Mouse (Mus musculus) right cerebral cortex, postnatal 36 days (tissue): ENCODE data around the gene Aarsd1.
"Not testable (repeated sequence)": the region's sequence is repeated elsewhere in the genome, so short reads cannot be mapped to it uniquely, and the experiment has no call there.

Source experiments
- DNase-seq, 2 experiments: peaks; one replicate each; pipeline ENCODE4 v3.0.0; 2022; ENCODE audit warnings: low spot score in 2 of 2, mixed read lengths in 1 of 2

The Aarsd1 gene

DNA sequence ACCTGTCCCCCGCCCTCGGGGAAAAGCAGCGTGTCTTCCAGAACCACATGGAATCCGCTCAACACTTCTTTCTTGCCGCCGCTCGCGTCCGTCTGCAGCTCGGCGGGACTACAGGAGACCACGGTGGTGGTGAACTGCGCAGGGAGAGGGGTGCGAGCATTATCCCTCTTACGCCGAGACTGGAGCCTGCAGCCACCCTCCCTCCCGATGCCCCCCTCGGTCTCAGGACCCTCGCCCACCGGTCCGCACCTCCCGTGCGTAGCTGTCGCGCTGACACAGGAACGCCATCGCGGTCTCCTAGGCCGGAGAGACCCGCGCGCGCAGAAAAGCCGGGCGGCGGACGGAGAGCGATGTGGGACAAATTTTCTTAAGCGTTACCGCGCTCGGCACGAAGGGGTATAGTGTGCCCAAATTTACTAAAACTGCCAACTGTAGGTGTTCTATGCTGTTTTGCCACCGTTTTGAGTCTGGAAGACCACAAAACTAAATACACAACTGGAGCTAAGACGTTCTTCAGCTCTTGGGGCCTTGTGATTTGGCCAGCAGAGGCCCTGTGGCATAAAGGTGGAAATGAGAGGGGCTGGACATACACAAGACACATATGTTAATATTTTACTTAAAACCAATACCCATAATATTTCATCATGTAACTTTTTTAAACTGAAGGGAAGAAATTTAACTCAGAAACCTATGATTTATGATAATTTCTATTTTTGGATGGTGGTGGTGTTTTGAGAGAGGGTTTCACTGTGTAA is at the start of gene Aarsd1:
Gene Aarsd1 (minus strand): TSS at position 515 of the 755 bp plus-strand sequence.
- DNase-seq = peak; percentile 78 to 79

DNA sequence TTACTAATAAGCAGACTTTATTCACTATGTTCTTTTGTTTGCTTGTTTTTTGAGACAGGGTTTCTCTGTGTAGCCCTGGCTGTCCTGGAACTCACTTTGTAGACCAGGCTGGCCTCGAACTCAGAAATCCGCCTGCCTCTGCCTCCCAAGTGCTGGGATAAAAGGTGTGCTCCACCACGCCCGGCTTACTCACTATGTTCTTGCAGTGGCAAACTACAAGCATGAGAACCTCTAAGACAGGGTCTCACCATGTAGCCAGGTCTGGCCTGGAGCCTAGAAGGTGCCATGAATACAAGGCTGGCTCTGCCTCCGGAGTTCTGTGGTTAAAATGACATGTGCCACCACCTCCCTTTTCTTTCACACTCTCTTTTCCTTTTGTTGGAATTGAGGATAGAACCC is 49.1 kb upstream of the Aarsd1 start:
- DNase-seq = not testable (repeated sequence)

DNA sequence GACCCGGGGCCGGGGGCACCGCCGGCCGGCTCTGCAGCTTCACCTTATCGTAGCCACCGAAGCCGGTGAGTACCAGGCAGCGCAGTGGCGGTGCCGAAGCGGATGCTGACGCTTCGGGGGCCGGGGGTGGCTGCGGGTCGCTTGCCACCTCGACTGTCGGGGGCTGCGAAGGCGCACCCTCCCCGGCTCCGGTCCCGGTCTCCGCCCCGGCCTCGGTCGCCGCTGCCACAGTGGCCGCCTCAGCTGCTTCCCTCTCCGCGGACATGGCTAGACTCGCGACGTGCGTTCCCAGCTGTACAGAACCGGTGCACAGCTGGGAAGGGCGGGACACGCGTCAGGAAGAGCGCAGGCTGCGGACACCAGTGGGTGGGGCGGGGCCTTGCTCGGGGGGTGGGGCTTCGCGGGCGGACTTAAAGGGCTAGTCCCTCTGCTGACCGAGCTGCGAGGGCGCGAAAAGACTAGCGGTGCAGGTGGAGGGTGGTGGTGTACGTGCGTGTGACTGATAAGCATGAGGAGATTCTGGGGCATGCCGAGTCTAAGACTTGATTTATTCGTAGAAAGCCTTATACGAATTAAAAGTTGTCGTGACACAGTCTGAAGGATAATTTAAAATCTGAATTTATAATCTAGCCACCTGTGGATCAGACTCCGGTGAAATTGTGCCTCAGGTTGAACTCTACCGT is 48.6 kb upstream of the Aarsd1 start, which contains the start of gene Vat1:
Gene Vat1 (minus strand): TSS at position 362 of the 683 bp plus-strand sequence.
- DNase-seq = peak; percentile 47 to 48

DNA sequence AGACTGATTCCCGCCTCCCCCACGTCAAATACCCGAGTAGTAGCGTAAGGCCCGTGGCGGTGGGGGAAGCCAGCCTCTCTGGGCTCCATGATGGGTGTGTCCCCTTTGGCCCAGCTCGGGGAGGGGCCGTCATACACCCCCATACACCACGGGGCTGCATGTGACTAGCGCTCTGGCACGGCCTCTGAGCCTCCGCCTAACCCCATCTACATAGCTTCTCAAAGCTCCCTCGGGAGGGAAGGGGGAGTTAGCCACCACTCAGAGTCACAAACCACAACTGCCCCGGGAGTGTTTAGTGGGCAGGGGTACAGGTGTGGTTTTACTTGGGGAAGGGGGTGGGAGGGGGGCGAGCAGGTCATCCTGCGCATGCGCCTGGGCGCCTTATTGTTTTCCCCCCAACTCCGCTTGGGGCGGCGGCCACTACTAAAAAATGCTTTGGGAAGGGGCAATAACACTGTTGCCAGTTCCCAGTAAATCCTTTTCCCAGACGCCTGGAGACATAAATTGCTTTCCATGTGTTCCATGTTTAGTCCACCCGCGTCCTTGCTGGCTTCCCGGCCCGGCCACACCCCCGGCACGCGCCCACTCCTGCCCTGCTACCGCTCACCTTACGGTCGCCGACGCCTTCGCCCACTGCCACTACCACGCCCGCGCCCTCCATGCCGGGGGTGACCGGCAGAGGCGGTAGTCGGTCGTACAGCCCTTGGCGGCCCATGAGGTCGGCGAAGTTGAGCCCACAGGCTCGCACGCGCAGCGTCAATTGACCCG is 47.9 kb upstream of the Aarsd1 start:
- no peak for DNase-seq

DNA sequence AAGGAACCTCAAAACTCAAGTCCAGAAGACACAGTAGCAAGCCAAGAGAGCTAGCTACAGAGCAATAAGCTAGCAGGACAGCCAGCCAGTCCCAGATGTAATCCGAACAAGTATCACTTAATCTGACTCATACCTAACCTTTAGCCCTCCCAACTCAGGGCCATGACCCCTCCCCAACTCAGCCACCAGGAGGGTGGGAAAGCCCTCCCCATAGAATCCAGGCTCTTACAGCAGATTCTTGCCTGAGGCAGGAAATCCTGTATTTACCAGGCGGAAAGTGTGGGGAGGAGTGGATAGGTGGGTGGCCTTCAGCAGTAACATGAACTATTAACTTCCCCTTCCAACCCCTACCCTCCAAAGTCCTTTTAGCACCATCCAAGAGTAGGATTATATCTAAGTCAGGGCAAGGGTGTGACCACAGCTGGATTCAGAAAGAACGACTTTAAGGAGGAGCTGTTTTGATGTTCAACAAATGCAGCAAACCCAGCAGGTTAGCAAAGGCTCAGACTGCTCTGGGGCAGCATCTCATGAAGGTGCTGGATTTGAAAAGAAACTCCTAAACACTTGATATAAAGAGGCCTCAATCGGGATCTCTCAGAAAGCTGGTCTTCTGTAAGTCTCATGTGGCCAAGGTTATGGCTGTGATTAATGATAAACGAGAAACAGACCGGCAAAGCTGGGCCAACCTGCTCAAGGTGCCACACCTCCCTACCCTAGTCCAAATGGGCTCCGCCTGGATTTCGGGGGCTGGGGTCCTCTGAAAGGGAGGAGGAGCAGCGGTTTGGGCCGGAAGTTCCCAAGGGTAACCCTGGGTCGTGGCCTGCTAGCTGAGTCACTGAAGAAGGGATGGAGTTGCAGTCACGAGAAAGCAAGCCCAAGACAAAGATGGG is 47.0 kb upstream of the Aarsd1 start, which contains the start of gene Rnd2:
Gene Rnd2 (plus strand): TSS at position 789 of the 890 bp plus-strand sequence.
- DNase-seq = no peak

DNA sequence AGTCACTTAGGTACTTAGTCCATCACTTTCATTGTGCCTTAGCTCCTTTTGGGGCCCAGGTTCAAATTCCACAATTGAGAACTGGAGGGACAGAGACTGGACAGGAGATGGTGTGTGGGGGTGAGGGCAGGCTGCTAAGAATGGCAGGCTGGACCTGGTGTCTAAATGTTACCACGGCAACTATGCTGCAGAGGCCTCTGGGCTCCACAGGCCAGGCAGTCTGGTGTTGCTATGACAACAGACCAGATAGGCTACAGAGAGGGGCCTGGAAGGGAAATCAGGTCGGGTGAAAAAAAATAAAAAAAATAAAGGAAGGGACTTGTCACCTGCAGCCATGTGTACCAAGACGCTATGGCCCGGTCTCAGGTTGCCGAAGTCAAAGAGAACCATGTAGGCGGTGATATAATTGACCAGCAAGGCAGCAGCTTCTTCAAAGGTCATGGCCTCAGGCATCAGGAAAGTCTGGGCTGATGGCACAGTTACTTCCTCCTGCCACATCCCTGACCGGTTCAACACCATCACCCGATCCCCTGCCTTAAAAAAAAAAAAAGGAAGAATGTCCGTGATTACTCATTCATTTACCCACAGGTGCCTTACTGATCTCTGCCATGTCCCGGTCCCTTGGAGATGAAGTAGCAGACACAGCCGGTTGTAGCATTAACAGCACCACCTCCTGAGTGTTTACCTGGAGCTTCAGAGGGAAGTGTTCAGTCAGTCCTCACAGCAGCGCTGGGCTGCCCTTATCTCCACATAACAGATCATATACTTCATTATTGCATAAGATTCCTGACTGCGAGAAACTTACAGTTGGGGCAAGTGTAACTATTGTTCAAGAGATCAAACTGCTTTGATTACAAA is 45.4 kb upstream of the Aarsd1 start:
- DNase-seq = no peak

DNA sequence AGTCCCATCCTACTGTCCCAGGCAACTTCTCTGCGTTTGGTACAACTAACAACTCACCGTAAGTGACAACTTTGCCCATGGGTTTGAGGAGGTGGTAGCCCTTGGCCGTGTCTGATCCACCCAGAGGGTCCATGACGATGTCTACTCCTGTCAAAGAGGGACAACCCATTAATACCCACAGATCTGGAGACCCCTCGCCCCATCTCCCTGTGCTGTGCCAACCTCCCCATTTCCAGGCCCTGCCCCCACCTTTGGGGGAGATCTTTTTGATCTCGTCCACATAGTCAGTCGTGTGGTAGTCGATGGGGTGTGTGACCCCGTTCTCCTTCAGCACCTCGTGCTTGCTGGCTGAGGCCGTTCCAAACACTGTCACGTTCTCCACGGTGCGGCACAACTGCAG is 44.7 kb upstream of the Aarsd1 start:
- DNase-seq = no peak

DNA sequence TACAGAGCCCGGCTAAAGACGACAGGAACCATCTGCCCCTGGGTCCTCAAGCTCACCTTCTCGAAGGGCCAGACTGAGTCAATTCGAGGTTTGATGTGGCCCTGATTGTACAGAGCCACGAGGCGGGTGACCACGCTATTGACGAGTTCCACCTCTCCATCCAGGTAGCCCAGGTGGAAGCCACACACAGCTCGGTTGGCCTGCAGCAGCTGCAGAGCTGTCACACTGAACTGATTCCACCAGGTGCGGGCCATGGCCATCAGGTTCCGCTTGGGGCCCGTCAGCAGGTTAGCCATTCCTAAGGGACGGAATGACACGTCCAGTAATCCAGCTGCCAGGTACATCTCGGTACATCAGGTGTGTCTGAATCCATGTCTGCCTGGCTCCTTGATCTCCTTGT is 42.9 kb upstream of the Aarsd1 start:
- no peak for DNase-seq

DNA sequence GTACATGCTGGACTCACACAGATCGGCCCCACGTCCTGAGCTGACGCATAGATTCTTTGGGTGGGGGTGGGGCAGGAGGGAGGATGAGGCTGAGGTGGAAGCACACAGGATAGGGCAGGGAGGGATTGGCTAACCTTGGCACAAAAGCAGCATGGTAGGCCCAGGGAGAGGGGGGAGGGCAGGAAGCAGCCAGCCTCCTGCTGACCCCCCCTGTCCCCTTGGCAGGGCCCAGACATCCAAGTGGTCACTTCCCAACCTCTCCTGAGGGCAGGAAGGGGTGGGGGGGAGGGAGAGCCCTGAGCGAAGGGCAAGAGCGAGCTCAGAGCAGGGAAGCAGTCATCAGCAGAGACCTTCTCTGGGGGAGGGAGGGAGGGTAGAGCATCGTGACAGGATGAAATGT is 42.3 kb upstream of the Aarsd1 start:
- DNase-seq = no peak

DNA sequence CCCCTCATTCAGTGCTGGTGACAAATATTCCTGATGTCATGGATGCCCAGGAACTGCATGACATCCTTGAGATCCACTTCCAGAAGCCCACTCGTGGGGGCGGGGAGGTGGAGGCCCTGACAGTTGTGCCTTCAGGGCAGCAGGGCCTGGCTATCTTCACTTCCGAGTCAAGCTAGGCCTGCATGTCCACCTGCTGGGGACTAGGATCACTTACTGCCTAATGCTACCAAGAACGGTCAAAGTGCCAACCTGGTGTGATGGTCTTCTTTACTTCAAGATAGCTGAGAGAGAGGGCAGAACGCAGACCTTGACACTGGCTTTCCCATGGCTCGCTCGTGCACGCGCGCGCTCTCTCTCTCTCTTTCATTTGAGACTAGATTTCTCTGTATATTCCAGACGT is 40.8 kb upstream of the Aarsd1 start:
- no peak for DNase-seq

DNA sequence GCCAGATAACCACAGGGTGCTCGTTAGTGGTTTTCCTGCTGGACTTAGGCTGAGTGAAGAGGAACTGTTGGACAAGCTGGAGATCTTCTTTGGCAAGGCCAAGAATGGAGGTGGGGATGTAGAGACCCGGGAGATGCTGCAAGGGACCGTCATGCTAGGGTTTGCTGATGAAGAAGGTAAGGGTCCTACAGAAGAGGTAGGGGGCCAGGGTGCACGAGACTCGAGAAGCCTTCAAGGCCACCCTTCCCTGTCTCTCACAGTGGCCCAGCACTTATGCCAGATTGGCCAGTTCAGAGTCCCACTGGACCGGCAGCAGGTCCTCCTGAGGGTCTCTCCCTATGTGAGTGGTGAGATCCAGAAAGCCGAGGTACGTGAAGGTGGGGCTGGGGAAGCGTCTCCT is 40.2 kb upstream of the Aarsd1 start:
- DNase-seq = no peak

DNA sequence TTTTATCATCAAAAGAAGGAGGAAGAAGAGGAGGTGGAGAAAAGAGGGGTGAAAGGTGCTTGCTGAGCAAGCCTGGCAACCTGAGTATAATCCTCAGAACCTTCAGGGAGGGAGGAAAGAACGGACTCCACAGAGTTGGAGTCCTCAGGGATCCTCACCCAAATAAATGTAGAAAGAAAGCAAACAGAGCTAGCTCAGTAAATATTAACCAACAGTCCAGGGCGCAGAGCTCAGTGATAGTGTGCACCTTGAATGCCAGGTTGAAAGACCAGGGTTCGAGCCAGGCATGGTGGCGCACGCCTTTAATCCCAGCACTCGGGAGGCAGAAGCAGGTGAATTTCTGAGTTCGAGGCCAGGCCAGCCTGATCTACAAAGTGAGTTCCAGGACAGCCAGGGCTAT is 38.2 kb upstream of the Aarsd1 start:
- no peak for DNase-seq

DNA sequence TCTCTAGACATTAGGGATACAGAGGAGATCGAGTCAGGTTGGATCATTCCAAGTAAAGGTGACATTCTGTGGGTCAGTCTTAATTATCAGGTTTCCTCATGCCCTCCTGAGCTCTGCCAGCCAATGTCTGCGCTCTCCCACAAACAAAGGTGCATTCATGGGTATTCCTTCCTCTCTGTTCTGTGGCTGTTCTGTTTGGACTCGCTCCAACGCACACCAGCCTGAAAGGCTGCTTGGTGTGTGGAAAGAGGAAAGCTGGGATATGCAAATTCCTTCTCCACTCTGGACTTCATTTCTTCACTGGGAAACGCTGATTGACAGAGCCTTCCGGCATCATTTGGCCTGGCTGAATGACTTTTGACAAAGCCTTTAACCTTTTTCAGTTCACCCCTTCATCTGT is 37.3 kb upstream of the Aarsd1 start:
- DNase-seq = no peak

DNA sequence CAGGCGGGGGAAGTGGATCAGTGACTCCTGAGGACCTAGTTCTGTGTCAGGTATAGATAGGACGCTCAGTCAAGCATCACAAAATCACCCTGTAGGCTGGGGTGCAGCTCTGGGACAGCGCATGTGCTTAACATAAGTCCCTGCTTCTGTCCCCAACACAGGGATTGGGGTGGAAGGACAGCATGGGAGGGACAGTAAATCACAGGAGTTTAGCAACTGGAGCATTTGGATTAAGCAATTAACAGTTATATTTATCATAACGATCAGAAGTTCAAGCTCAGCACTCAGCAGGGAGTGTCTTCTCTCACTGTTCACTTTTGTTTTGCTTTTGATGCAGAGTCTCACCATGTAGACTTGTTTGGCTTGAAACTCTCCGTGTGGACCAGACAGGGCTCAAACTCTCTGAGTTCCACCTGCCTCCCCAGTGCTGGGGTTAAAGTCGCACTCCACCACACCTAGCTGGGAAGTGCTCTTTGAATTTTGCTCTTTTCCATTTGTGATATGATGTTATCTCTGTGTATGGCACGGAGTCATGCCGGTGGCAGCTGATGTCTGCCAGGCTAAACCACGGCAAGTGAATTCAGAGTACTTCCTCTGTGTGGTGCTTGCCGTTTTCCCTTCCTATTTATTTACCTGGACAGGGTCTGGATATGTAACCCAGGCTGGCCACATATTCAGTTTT is 34.8 kb upstream of the Aarsd1 start:
- no peak for DNase-seq

DNA sequence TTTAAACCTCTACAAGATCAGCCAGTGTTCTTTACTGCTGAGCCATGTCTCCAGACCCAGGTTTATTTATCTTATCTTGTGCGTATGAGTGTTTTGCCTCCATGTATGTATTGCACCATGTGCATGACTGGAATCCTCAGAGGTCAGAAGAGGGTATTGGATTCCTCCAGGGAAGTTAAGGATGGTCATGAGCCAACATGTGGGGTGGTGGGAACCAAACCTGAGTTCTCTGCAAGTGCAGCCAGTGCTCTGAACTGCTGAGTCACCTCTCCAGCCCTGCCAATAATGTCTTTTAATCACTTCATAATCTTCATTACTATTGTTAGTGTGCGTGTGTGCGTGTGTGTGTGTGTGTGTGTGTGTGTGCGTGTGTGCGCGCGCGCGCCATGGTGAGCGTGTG is 34.1 kb upstream of the Aarsd1 start:
- DNase-seq = no peak

DNA sequence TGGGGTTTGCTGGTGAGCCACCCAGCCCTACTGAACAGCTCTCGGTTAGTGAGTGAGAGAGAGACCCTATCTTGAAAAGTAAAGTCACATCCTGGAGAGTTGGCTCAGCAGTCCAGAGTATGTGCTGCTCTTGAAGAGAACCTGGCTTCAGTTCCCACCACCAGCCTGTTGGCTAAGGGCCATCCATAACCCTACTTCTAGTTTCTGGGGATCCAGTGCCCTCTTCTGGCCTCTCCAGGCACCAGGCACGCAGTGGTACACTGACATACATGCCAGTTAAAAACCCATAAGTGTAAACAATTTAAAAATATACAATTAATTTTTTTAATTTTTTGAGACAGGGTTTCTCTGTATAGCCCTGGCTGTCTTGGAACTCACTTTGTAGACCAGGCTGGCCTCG is 33.0 kb upstream of the Aarsd1 start:
- no peak for DNase-seq

DNA sequence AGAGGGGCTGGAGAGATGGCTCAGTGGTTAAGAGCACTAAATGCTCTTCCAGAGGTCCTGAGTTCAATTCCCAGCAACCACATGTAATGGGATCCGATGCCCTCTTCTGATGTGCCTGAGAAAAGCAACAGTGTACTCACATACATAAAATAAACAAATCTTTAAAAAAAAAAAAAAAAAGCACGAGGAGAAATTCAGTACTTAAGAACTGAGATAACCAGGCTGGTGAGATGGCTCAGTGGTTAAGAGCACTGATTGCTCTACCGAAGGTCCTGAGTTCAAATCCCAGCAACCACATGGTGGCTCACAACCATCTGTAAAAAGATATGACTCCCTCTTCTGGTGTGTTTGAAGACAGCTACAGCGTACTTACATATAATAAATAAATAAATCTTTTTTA is 32.2 kb upstream of the Aarsd1 start:
- not testable (repeated sequence) for DNase-seq

DNA sequence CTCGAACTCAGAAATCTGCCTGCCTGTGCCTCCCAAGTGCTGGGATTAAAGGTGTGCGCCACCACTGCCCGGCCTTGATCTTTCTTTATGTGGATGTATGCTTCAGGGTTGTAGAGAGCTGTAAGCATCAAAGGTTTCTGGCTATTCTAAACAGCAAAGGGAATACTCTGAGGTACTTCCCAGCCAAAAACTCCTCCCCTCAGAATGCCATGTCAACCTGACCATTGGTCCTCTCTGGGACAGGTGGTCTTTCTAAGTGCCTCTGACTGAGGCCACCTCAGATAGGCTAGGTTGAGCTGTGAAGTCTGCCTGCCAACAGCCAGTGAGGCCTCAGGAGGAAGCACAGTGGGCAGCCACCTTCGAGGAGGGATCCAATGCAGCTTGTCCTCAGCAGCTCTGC is 31.5 kb upstream of the Aarsd1 start:
- DNase-seq = no peak

DNA sequence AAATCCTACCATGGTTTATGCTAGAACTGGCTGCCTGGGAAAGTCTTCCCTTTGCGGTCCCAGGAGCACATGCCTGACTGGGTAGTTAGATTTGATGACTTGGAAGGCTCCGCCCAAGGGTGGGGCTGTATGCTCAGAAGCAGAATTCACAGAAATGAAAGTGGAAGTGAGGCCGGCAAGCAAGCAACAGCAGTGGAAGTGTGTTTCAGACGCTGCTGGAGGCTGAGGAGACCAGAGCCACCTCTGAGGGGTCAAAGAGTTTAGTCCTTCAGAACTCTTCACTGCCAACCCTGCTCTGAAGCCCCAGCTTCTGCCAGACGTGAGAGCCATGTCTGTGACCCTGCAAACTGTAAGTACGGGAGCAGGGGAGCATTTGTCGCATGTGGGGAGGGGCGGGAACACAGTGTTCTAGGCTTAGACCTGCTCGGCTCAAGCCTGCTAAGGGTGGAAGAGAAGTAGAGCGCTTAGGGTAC is 30.9 kb upstream of the Aarsd1 start, which contains the start of gene Ifi35:
Gene Ifi35 (plus strand): TSS at position 134 of the 473 bp plus-strand sequence.
- no peak for DNase-seq

DNA sequence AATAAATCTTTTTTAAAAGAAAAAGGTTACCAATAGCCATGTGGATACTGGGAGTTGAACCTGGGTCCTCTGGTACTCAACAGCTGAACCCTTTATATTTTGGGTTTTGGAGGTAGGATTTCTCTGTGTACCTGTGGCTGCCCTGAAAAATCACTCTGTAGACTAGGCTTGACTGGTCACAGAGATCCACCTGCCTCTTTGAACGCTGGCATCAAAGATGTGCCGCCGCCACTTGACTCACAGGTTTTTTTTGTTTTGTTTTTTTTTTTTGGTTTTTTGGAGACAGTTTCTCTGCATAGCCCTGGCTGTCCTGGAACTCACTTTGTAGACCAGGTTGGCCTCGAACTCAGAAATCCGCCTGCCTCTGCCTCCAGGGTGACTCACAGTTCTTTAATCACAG is 30.4 kb upstream of the Aarsd1 start:
- DNase-seq = no peak
